Mouse (Mus musculus) cerebellum, adult 18-20 months (tissue): ENCODE measurements around the gene Pknox1.
"Not testable (repeated sequence)": the region's sequence is repeated elsewhere in the genome, so short reads cannot be mapped to it uniquely, and the experiment has no call there.

Source experiments
- DNase-seq, 2 experiments: peaks; one replicate each; pipeline ENCODE4 v3.0.0; 2021

Pknox1 gene

GRCm38 (mm10) chr17:31598593-31598992, 34.1 kb downstream of the Pknox1 start:
- DNase-seq, result no peak

GRCm38 (mm10) chr17:31606424-31606823, 41.9 kb downstream of the Pknox1 start:
- no peak for DNase-seq

- DNase-seq, result no peak
These were observed 42.9 kb downstream of the Pknox1 start for GRCm38 (mm10) chr17:31607256-31607951.

GRCm38 (mm10) chr17:31609173-31609572, 44.6 kb downstream of the Pknox1 start:
- DNase-seq, result not testable (repeated sequence)

- DNase-seq, result no peak
These were observed 45.4 kb downstream of the Pknox1 start for GRCm38 (mm10) chr17:31609895-31610294.

- peak in 1 of 2 experiments; percentile 11 for DNase-seq
These were observed 48.7 kb downstream of the Pknox1 start for GRCm38 (mm10) chr17:31613086-31613755.

GRCm38 (mm10) chr17:31623101-31623500, 58.6 kb downstream of the Pknox1 start:
- DNase-seq, result no peak

- no peak for DNase-seq
These were observed 63.4 kb downstream of the Pknox1 start for GRCm38 (mm10) chr17:31627961-31628360.

- DNase-seq, result no peak
These were observed 66.7 kb downstream of the Pknox1 start for GRCm38 (mm10) chr17:31631081-31631800.

GRCm38 (mm10) chr17:31633007-31633406, 68.5 kb downstream of the Pknox1 start:
- no peak for DNase-seq

- DNase-seq, result no peak
These were observed 70.4 kb downstream of the Pknox1 start for GRCm38 (mm10) chr17:31634896-31635295.

- no peak for DNase-seq
These were observed 71.2 kb downstream of the Pknox1 start for GRCm38 (mm10) chr17:31635781-31636180.

- peak; percentile 10 to 21 for DNase-seq
These were observed 71.9 kb downstream of the Pknox1 start for GRCm38 (mm10) chr17:31636277-31636941.

- DNase-seq, result peak; percentile 43 to 48
These were observed 72.6 kb downstream of the Pknox1 start, which contains the start of gene Cbs for GRCm38 (mm10) chr17:31636942-31637811. Gene Cbs (minus strand): TSS chr17:31637238.

GRCm38 (mm10) chr17:31637866-31638570, 73.5 kb downstream of the Pknox1 start:
- peak; percentile 23 to 30 for DNase-seq

- no peak for DNase-seq
These were observed 75.1 kb downstream of the Pknox1 start for GRCm38 (mm10) chr17:31639651-31640050.

- no peak for DNase-seq
These were observed 77.8 kb downstream of the Pknox1 start for GRCm38 (mm10) chr17:31642331-31642730.

GRCm38 (mm10) chr17:31642913-31643312, 78.4 kb downstream of the Pknox1 start:
- no peak for DNase-seq

- no peak for DNase-seq
These were observed 81.9 kb downstream of the Pknox1 start for GRCm38 (mm10) chr17:31646199-31647002.

- DNase-seq, result no peak
These were observed 87.6 kb downstream of the Pknox1 start for GRCm38 (mm10) chr17:31652152-31652551.
